Mouse (Mus musculus) liver, postnatal 0 days (tissue): ENCODE measurements around the gene Plk1.

Experiments
- CTCF ChIP-seq: sonication (generic); IDR thresholded peaks from 2 replicates; pipeline ENCODE4 v1.5.1; 2016; ENCODE audit warnings: antibody characterized with exemption, low read depth
- EP300 ChIP-seq: IDR thresholded peaks from 2 replicates; pipeline ENCODE4 v1.6.1; 2016; ENCODE audit warnings: antibody characterized with exemption, low read depth, mild to moderate bottlenecking

DNA sequence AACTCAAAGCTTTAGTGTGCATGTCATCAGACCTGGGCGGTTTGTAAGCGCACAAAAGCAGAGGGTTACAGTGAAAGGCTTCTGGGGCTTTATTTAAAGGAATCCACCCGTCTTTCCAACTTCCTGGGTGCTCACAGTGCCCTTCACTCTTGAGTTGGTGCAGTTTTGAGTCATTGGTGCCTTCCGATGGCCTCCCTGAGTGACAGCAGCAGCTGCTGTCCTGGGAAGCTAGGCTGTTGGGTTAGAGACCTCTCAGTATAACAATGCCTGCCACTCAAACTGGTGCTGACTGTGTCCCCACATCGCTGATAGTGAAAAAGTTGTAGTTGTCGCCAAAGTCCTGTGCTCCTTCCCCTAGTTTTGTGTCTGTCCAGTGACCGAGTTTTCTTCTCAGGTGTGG, 8.0 kb downstream of the Plk1 start:
- no peak for TF ChIP-seq EP300
- no peak for TF ChIP-seq CTCF
